Mouse (Mus musculus): ENCODE data around the gene Adamts17. TPM values are rescaled to one million over a fixed set of nuclear protein-coding genes. Genes with fewer than 3 reads are reported as not detected.

The Adamts17 gene
- polyA plus RNA-seq (2017; shearing (Covaris generic)), result under 1 TPM; 0.14 to 0.21 TPM

- ATAC-seq, result peak; percentile 98
Observed at GRCm38 (mm10) chr7:66839463-66840007, at the start of gene Adamts17. Gene Adamts17, plus strand, starts transcription at chr7:66839735.

DNA sequence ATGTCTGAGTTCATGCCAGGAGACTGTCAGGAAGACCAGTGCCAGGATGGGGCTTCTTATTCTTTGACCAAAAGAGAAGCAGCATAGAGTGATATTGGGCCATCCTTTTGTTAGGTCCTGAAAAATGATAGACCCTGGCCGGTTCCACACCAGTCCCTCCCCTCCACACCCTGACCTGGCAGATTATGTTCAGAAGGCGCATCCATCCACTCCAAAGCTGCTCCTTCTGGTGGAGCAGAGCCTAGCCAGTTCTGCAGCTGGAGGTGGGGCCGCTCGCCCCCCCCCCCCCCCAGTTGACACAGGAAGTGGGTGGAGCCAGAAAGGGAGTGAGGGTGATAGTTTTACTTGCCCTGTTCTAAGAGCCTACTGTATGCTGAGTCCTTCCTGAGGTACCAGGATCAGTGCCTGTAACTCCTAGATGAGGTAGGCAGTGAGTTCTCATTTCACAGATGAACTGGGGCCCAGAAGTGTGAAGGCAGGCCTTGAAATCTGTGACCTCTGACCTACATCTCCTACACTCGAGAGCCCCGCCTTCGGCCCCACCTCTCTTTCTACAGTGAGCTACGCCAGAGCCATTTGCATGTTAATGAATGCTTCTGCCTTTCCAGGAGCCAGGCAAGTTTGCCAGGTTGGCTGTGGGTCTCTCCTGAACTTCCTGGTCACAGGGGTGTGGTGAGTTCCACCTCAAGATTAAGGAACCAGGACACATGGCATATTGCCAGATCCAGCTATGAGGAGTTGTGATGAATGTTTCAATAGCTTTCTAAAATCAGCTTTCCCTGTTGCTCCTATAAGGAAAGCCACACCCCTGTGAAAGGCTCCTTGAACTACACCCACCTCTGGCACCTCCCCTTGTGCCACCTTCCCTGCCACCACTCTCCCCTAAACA is 49.4 kb upstream of the Adamts17 start:
- ATAC-seq, result no peak

DNA sequence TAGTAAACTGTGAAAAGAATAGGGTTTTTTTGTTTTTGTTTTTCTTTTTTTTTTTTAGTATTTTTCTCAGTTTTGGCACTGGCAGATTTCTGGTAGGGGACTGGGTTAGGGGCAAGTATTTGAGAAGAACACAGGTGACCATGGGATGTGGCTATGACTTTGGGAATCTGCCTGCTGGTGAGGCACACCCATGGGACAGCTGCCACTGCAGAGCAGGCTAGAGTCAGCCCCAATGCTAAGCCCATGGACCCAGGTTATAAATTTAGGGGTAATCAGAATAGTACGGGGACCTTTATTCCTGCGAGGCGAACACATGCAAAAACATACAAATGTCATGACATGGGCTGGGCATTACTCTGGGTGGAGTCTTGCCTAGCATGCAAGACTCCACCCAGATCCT is 48.5 kb upstream of the Adamts17 start:
- ATAC-seq, result no peak

GRCm38 (mm10) chr7:66796909-66797308 is 42.6 kb upstream of the Adamts17 start:
- no peak for ATAC-seq

- ATAC-seq, result no peak
Observed at GRCm38 (mm10) chr7:66797345-66797744, 42.2 kb upstream of the Adamts17 start.

- ATAC-seq, result no peak
Observed at GRCm38 (mm10) chr7:66798826-66799225, 40.7 kb upstream of the Adamts17 start.

GRCm38 (mm10) chr7:66800784-66801183 is 38.8 kb upstream of the Adamts17 start:
- ATAC-seq, result no peak

- ATAC-seq, result no peak
Observed at GRCm38 (mm10) chr7:66801785-66802184, 37.8 kb upstream of the Adamts17 start.

DNA sequence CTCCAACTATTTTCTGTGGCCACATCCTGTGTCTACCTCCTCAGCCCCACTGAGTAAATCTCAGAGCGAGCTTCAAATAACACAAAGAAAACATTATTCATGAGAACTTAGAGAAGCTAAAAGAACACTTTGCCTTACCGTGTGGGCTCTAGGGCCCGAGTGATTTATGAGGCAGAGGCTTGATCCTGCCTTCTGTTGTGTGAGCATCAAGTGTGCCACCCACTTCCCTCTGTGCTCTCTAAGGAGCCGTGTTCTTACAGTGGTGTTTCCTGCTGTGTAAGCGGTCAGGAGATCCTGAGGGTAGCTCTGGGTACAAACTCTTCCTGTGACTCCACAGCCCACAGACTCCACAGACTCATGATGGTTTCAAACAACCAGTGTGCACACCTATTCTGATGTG is 35.7 kb upstream of the Adamts17 start:
- ATAC-seq, result no peak

DNA sequence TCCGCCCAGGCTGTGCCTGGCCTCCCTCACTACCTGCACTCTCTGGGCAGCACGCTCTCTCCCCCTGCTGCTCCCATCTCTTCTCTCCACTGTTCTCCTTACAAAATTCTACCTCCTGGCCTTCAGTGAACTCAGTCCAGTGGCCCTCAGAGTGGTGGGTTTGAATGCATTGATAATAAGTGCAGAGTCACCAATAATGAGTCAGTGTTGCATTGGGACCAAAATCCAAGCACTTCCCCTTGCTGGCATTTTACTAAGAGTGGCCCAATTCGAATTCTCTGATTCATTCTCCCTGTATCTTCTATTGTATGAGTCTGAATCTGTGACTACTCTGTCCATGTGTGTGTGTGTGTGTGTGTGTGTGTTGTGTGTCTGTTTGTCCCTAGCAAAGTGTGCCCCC is 32.7 kb upstream of the Adamts17 start:
- no peak for ATAC-seq

DNA sequence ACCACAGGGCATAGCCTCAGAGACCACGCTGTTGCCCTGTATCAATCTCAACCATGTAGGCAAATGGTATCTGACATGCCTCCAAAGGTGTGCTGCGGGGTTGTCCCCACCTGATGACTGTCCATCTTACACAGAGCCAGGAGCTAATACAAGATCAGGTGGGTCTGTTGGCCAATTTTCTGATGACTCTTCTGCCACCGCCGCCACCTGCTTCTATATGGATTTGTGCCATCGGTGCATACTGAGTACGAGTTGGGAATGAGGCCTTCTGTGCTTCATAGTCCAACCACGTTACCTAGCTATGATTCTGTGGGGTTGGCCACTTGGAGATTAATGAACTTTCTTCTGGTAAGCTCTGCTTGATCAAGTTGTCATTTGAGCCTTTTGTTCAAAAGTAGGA is 29.1 kb upstream of the Adamts17 start:
- ATAC-seq, result no peak

DNA sequence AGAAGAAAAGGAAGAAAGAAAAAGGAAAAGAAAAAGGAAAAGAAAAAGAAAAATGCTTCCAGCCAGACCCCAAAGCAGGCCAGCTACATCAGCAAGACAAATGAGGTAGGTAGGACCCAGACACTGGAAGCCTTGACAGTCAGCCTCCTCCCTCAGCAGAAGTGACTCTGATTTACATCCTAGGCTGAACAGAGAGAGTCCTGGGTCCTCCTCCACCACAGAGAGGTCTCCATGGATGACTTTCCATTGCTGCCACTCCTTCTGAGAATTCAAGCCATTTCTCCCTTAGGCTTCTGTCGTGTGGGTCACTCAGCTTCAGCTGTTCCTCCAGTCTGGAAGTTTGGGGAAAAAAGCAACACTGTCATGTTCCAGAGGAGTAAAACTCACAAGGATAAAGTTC is 28.2 kb upstream of the Adamts17 start:
- ATAC-seq, result no peak

DNA sequence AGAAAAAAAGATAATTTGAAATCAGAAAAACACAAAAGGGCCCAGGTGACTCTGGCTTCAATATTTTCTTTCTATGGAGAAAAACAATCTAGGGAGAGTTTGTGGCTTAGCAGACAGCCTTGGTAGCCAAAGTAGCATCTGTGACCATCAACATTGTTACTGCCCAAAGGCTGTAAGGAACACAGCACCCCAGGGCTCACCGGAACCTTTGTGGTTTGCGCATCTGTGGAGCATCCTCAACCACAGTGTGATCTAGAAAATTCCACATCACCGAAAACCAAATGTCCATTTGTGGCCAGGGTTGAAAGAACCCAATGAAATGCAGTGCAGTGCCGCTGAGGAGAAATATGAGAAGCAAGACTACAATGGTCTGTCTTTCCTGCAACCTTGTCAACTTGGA is 27.2 kb upstream of the Adamts17 start:
- ATAC-seq, result no peak

DNA sequence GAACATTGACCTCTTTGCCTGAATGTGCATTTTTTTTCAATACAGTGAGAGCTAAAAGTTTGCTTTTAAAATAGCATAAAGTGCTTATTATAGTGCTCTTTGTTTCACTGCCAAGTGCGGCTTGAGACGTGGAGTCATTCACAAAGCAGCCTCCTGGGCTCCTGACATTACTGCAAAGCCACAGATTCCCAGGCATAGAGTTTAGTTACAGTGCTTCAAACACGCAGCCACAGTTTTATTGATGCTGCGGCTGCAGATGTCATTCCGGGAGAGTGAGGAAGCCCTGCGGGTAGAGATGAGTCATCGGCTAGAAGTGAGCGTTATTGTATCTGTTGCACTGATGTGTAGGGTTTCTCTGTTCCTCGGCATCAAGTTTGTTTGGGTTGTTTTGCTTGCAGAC is 26.8 kb upstream of the Adamts17 start:
- ATAC-seq, result no peak

DNA sequence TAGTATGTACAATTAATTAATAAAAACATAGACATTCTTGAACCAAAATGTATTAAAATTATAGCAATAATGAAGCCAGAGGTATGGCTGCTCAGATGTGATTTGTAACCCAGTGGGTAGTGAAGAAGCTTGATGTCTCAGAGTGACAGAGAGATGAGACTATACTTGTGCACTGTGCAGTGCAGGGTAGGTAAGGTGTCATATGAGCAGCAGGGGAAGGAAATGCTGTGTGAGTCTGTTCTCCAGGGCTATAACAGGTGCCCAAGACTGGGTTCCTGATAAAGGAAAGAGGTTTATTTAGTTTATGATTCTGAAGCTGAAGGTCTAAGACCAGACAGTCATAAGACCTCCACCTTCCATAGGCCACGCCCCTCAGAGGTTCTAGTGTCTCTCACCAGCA is 26.4 kb upstream of the Adamts17 start:
- no peak for ATAC-seq

DNA sequence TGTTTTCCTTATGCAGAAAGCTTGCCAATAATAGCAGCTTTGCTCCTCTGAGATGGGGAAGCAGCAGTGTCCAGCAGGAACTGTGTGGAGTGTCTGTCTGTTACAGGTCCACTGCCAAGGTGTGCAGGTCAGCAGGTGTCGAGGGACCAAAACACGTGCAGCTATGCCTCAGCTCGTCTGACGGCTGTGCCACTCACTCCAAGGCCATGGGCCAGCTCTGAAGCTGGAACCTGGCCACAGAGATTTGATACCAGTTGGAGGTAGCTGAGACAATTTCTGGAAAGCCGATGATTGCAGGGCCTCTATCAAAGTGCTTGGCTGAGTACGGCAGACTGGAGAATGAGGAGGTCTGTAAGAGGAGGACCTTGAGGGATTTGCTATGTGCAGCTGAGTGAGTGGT is 24.0 kb upstream of the Adamts17 start:
- no peak for ATAC-seq

DNA sequence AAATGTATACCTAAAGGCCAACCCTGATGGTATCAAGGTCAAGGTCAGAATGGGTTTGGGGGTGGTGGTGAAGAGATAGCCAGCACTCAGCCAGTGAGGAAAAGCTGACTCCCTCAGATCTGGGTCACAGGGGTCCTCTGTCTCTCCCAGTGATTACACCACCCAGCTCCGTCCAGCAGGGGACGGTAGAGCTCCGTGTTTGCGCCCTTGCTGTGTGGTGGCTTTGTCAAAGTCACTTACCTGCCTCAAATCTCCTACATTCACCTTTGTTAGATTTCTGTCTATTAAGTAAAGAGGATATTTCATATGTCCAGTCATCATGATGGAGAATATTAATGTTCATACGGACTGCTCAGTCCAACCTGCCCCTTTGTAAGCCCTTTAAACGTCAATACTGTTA is 19.5 kb upstream of the Adamts17 start:
- ATAC-seq, result no peak

GRCm38 (mm10) chr7:66830803-66831202 is 8.7 kb upstream of the Adamts17 start:
- ATAC-seq, result no peak

DNA sequence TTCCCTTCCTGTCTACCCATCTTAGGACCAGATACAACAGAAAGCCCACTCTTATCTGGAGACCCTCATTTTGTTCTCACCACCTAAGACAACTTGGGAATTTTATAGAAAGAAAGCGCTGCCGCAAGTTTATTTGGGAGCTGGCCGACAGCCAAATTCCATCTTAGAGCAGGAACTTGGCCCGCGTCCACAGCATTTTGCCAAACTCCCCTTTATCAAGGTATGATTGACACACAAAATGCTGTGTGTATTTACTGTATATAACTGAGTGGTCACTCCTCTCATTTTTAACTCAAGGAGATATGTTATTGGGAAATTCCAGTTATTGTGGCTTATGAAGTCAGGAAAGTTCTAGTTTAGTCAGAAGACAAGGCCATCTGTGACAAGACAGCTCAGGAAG is 8.2 kb upstream of the Adamts17 start:
- no peak for ATAC-seq

DNA sequence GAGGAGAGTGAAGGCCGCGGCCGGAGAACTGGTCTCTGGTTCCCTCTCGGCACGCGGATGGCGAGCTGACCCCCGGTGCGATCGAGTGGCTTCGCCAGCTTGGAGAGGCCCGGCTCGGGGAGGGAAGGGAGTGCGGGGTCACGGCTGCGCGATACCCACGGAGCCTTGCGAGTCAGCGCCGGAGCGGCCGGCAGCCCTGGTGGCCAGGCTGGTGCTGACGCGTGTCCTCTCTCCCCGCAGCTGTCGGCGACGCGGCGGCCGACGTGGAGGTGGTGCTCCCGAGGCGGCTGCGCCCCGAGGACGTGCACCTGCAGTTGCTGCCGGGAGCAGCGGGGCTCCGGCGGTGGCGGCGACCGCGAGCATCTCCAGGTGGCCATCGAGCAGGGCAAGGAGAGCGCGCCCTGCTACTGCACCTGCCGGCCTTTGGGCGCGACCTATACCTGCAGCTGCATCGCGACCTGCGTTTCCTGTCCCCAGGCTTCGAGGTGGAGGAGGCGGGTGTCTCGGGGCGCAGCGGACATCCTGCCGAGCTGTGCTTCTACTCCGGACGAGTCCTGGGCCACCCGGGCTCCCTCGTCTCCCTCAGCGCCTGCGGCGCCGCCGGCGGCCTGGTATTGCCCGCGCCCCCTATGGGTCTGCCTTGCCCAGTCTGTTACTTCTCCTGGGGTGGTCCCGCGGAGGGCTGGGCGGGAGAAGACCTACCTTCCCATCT is 629 bp downstream of the Adamts17 start:
- ATAC-seq, result peak; percentile 24

DNA sequence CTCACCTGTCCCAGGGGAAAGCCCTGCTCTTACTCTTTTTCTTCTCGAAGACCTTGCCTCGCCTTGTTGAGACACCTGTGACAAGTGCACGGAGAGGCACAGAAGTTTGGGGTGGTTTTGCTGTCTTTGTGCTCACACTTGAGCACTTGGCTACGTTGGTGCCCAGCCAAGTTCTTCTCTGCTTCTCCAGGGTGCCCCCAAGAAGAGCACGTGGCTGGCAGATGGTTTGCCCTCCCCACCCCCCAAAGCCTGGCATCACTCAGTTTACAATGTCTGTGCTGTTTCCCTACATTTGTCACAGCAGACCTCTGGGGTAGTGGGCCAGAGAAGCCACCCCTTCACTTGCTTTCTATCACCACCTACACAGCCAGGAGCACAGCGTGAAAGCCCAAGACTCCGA is 1.6 kb downstream of the Adamts17 start:
- no peak for ATAC-seq

- ATAC-seq, result no peak
Observed at GRCm38 (mm10) chr7:66842021-66842420, 2.5 kb downstream of the Adamts17 start.

GRCm38 (mm10) chr7:66843846-66844245 is 4.3 kb downstream of the Adamts17 start:
- no peak for ATAC-seq

DNA sequence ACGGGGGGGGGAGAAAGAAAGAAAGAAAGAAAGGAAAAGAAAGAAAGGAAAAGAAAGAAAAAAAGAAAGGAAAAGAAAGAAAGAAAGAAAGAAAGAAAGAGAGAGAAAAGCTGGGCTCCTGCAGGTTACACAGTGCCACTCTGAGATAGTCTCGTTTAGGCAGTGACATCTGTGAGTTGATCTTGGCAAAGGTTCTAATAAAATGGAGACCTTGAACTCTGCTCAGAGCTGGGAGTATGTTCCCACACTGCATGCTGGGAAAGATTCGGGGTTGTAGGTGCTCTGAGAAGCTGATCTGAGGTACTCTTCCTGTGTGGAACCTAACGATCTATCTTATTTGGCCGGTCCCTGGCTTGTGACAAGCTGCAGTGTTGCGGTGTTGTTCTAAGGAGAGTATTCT is 7.0 kb downstream of the Adamts17 start:
- no peak for ATAC-seq
